Mouse (Mus musculus) urinary bladder, postnatal 0 days (tissue): ENCODE data around the gene Olfr954. TPM values are rescaled to one million over a fixed set of nuclear protein-coding genes. Genes with fewer than 3 reads are reported as not detected.

ENCODE experiments used
- polyA plus RNA-seq: library from polyadenylated mRNA; unstranded; fragments of >200 nt; fragmentation: Nextera tagmentation; extraction: Ambion mirVana; gene quantifications from 2 replicates; pipeline ENCODE4 v1.2.1, GENCODE M21; 2015

Olfr954 gene
- polyA plus RNA-seq = not detected in 2 replicates

DNA sequence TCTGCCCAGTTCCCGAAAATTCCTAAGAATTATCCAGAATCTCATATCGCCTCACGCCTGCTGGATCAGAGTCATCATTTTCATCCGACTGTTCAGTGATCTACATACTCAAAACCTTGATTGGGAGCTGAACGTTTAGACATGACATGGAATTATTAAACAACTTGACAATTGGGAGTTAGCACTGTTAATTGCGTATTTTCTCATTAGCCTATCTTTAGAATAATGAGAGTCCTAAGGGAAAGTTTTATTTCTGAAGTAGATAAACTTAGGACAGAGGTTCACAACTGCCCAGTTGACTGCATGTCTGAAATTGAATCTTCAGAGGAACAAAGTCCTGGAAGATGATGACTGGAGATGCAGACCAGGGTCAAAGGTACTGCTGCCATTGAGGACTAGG lies at the start of gene Olfr954:
Gene Olfr954, plus strand, starts transcription at position 301 of the 400 bp plus-strand sequence.

DNA sequence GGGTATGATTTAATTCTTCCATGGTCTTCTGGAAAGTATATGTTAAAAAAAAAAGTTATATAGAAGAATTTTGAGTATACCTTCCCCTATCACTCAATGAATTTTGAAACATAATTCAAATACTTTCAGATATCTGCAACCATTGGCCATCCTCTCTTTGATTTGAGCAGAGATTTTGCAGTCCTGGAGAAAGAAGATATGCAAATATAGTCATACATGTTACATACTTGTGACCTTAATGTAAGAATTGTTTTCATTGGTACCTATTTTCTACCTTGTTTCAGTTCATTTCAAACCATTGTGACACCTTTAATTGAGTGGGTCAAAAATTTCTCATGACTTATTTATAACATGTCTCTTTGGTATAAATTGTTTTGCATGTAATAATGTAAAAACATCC lies 29.5 kb upstream of the Olfr954 start, which contains the start of gene Olfr952:
Gene Olfr952, minus strand, starts transcription at position 101 of the 400 bp plus-strand sequence.

DNA sequence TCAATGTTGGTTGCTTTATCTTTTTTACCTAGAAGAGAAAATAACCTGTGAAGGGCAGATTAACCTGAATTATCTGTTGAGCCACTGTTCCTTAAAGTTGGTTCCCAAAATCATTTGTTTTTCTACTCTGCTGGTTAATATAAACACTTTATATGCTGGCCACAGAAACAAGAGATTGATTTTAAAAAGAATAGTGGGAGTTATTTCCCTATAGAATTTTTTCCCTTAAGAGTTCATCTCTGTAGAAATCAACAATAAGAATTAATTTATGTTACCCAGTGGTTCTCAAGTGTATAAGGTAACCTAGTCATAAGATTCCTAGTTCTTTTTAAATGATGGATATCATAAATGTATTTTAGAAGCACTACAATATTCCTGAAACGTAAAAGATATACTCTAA lies 15.3 kb downstream of the Olfr954 start, which contains the start of gene Olfr955:
Gene Olfr955, minus strand, starts transcription at position 101 of the 400 bp plus-strand sequence.

DNA sequence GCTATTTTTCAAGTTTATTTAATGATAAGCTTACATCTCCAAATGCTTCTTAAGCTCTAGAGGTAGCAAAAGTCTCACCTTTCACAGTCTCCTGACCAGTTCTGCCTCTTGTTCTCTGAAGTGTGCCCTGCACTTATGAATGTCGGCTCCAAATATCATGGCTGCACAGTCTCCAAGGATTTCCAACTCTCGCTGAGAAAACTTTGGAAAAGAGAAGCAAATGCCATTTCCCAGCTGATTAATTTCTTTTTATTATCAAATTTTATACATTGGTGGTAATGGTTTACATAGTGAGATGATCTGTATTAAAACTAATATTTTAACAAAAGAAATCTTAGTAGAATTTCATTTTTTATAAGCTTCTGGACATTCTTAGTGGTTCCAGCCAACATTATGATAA lies 37.4 kb downstream of the Olfr954 start, which contains the start of gene Olfr44:
Gene Olfr44, minus strand, starts transcription at position 101 of the 400 bp plus-strand sequence.

Other genes with a start within 250 kb of the Olfr954 start
- gene Olfr1537, start 206.7 kb upstream of the Olfr954 start, polyA plus RNA-seq = not detected in 2 replicates
- gene Olfr945, start 179.9 kb upstream of the Olfr954 start, polyA plus RNA-seq = not detected in 2 replicates
- gene Olfr948, start 130.7 kb upstream of the Olfr954 start, polyA plus RNA-seq = not detected in 2 replicates
- gene Olfr951, start 69.3 kb upstream of the Olfr954 start, polyA plus RNA-seq = not detected in 2 replicates
- not detected in 2 replicates for gene Olfr952, start 29.6 kb upstream of the Olfr954 start, polyA plus RNA-seq
- gene Olfr955, start 15.2 kb downstream of the Olfr954 start, polyA plus RNA-seq = not detected in 2 replicates
- gene Olfr44, start 37.3 kb downstream of the Olfr954 start, polyA plus RNA-seq = not detected in 2 replicates
- not detected in 2 replicates for gene Olfr957, start 59.1 kb downstream of the Olfr954 start, polyA plus RNA-seq
- not detected in 2 replicates for gene Olfr958, start 97.4 kb downstream of the Olfr954 start, polyA plus RNA-seq
- not detected in 2 replicates for gene Olfr959, start 118.9 kb downstream of the Olfr954 start, polyA plus RNA-seq
- 16.3 and 17.9 TPM in 2 replicates for gene AW551984, start 147.7 kb downstream of the Olfr954 start, polyA plus RNA-seq
- gene Olfr148, start 154.0 kb downstream of the Olfr954 start, polyA plus RNA-seq = not detected in 2 replicates
- gene Olfr960, start 164.7 kb downstream of the Olfr954 start, polyA plus RNA-seq = not detected in 2 replicates
- gene Olfr961, start 188.4 kb downstream of the Olfr954 start, polyA plus RNA-seq = not detected in 2 replicates
- not detected in 2 replicates for gene Olfr963, start 210.5 kb downstream of the Olfr954 start, polyA plus RNA-seq